Mouse (Mus musculus) embryonic facial prominence, embryonic 12.5 days (tissue): ENCODE measurements at regions not wholly inside any gene's neighbourhood (a gene's known extent, or its start where the extent isn't known, plus 50 kb on each side); places are given as distances from the start of the nearest gene placed in this dataset.
"Not testable (repeated sequence)": the region's sequence is repeated elsewhere in the genome, so short reads cannot be mapped to it uniquely, and the experiment has no call there.

Experiments
- ATAC-seq: fragments of 200-750 bp; cut with Nextera tagmentation; 2 replicates; pipeline ENCODE4 v1.8.0; 2017; ENCODE audit not compliant: insufficient number of reproducible peaks, insufficient read depth, low FRiP score, low TSS enrichment
- H3K27ac ChIP-seq: fragments of 300-500 bp; sonication (generic); 2 replicates; pipeline ENCODE4 v1.5.1; 2016; ENCODE audit warnings: mild to moderate bottlenecking
- H3K27me3 ChIP-seq: fragments of 300-500 bp; sonication (generic); 2 replicates; pipeline ENCODE4 v1.6.1; 2016; ENCODE audit warnings: mild to moderate bottlenecking, moderate library complexity
- H3K36me3 ChIP-seq: fragments of 300-500 bp; sonication (generic); 2 replicates; pipeline ENCODE4 v1.6.1; 2016; ENCODE audit warnings: mild to moderate bottlenecking
- H3K4me1 ChIP-seq: fragments of 300-500 bp; sonication (generic); 2 replicates; pipeline ENCODE4 v1.6.1; 2016
- H3K4me2 ChIP-seq: fragments of 300-500 bp; sonication (generic); replicated peaks from 2 replicates; pipeline ENCODE4 v1.6.1; 2016; ENCODE audit warnings: mild to moderate bottlenecking, moderate library complexity
- H3K4me3 ChIP-seq: fragments of 300-500 bp; sonication (generic); 2 replicates; pipeline ENCODE4 v1.5.1; 2016; ENCODE audit warnings: mild to moderate bottlenecking
- H3K9ac ChIP-seq: fragments of 300-500 bp; sonication (generic); 2 replicates; pipeline ENCODE4 v1.6.1; 2016; ENCODE audit warnings: mild to moderate bottlenecking, moderate library complexity
- H3K9me3 ChIP-seq: fragments of 300-500 bp; sonication (generic); 2 replicates; pipeline ENCODE4 v1.6.1; 2016; ENCODE audit warnings: mild to moderate bottlenecking, moderate library complexity
- WGBS: fragments of 180-500 bp; shearing (Covaris S2); methylation state at CpG from one replicate; pipeline ENCODE4 v1.1.7; 2016; 5-methylcytosine and 5-hydroxymethylcytosine counted together

DNA sequence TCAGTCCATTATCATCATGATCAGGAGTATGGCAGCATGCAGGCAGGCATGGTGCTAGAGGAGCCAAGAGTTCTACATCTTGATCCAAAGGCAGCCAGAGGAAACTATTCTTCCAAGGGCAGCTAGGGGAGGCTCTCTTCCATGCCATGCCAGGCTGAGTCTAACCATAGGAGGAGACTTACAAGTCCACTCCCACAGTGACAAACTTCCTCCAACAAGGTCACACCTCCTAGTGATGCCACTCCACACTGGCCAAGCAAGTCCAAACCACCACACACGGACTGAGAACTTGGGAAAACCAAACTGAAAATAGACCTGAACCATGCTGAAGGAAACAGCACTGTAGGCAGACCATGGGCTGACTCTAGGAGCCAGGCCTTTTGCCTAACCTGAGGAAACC lies 197.4 kb downstream of the Prex1 start:
- 62% methylated on average over 1 of the region's 1 CpGs for WGBS
- no peaks in the 10 kb centered on the region for H3K27me3 ChIP-seq
- no peak overlapping the region for H3K27ac ChIP-seq
- no peak overlapping the region for H3K9ac ChIP-seq
- 0 out of 2 replicates have a peak, but pooled peaks cover 16% of the 10 kb centered on the region for H3K4me1 ChIP-seq
- H3K4me3 ChIP-seq = no peak overlapping the region
- H3K4me2 ChIP-seq = no peak overlapping the region
- no peaks in the 10 kb centered on the region for H3K36me3 ChIP-seq
- H3K9me3 ChIP-seq = no peaks in the 10 kb centered on the region
- no peak for ATAC-seq

DNA sequence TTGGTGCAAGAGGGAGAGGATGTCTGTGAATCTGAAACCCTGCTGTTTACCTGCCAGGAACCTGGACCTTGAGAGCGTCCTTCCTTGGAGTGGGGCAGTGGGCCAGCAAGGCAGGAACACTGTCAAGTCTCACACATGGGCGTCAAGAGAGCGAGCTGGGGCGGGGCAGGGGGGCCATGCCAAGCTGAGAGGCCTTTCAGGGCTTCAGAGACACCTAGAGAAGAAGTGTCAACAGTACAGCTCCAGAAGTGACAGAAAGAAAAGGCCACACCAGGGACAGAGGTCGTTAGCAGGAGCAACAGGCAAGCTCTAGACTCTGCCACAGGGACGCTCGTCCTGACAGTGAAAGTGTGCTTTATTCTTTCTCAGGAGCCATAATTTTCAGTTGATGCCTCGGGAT lies 199.0 kb downstream of the Prex1 start:
- H3K9ac ChIP-seq = no peak overlapping the region
- no peaks in the 10 kb centered on the region for H3K36me3 ChIP-seq
- ATAC-seq = no peak
- no peak overlapping the region for H3K4me3 ChIP-seq
- no peaks in the 10 kb centered on the region for H3K27me3 ChIP-seq
- peaks cover 16% of the 10 kb centered on the region; the same call in 1 of the 2 replicates for H3K4me1 ChIP-seq
- H3K4me2 ChIP-seq = no peak overlapping the region
- no peaks in the 10 kb centered on the region for H3K9me3 ChIP-seq
- 69% methylated on average over 8 of the region's 8 CpGs for WGBS
- no peak overlapping the region for H3K27ac ChIP-seq

- H3K27ac ChIP-seq = no peak overlapping the region
- ATAC-seq = no peak
- H3K9ac ChIP-seq = no peak overlapping the region
- H3K9me3 ChIP-seq = 0 out of 2 replicates have a peak, but pooled peaks cover 5% of the 10 kb centered on the region
- H3K4me2 ChIP-seq = no peak overlapping the region
- no peaks in the 10 kb centered on the region for H3K27me3 ChIP-seq
- 68% methylated on average over 8 of the region's 8 CpGs for WGBS
- H3K4me3 ChIP-seq = no peak overlapping the region
- H3K4me1 ChIP-seq = peaks cover 12% of the 10 kb centered on the region; the same call in 1 of the 2 replicates
- no peaks in the 10 kb centered on the region for H3K36me3 ChIP-seq
Observed at GRCm38 (mm10) chr2:166512488-166512887, 201.1 kb downstream of the Prex1 start.

DNA sequence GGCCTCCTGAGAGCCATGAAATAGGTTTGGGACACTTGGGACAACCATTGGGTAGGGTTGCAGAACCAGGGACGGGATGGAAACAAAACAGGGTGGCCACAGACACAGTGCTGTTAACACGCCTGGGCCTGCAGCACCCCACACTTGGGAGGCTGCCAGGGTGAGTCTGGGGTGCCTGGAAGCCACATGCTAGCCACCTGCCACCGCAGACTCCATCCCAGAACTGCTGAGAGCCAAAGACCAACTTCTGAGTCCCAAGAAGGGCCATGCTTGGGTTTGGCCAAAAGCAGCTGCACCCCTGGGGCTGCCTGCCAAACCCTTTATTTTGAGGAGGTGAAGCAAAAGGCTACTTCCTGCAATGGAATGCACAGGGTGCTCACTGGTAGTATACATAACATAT lies 202.2 kb downstream of the Prex1 start:
- ATAC-seq, H3K27me3 ChIP-seq, H3K9me3 ChIP-seq, H3K9ac ChIP-seq, H3K27ac ChIP-seq, H3K4me2 ChIP-seq, H3K4me3 ChIP-seq, H3K4me1 ChIP-seq, H3K36me3 ChIP-seq: not testable (repeated sequence)
- 77% methylated on average over 3 of the region's 3 CpGs for WGBS

DNA sequence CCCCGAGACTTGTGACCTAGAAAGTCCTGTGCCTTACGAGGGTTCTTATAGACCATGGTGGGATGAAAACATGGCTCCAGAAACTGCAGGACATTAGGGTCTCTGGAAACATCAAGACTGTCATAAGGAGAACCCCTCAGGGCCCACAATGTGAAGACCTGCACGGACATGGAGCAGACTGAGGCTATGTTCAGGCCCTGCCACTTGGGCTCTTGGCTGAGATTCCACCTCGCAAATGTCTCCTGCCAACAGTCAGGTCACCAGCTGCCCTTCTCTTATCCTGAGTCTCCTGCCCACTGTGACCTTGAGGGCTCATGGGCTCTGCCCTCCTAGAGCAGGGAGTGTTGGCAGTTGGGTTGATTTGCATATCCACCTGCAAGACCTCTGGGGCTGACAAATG lies 202.9 kb downstream of the Prex1 start:
- Histone ChIP-seq H3K27me3 (no peaks in the 10 kb centered on the region), H3K27ac (no peak overlapping the region), H3K4me2 (no peak overlapping the region), H3K4me3 (no peak overlapping the region), H3K9me3 (0 out of 2 replicates have a peak, but pooled peaks cover 5% of the 10 kb centered on the region), H3K36me3 (no peaks in the 10 kb centered on the region), H3K9ac (no peak overlapping the region), H3K4me1 (peaks cover 7% of the 10 kb centered on the region)
- 73% methylated on average over 4 of the region's 4 CpGs for WGBS
- ATAC-seq = no peak

DNA sequence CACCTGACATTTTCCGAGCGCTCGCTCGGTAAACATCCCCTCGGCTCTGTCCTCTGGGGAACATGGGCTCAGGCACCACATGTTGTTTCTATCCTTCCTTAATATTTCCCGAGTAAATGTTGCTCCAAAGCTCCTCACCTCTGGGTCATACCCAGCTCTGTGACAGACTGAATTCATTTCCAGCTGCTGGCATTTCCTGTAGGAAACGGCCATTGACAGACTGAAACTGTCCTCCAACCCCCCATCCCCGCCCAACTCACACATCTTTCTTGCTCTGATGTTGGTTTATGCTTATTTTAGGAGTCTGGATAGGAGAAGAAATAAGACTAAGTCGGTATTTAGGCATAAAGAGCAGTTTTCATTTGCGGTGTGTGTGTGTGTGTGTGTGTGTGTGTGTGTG lies 204.0 kb downstream of the Prex1 start:
- Histone ChIP-seq H3K4me2 (0 out of 2 replicates have a peak overlapping the region, but pooled peaks have one; percentile 1), H3K36me3 (no peaks in the 10 kb centered on the region), H3K4me3 (no peak overlapping the region), H3K9ac (no peak overlapping the region), H3K27me3 (no peaks in the 10 kb centered on the region), H3K27ac (peak overlapping the region; percentile 70; the same call in 1 of the 2 replicates), H3K9me3 (0 out of 2 replicates have a peak, but pooled peaks cover 5% of the 10 kb centered on the region), H3K4me1 (peaks cover 14% of the 10 kb centered on the region)
- no peak for ATAC-seq
- 46% methylated on average over 10 of the region's 10 CpGs for WGBS

DNA sequence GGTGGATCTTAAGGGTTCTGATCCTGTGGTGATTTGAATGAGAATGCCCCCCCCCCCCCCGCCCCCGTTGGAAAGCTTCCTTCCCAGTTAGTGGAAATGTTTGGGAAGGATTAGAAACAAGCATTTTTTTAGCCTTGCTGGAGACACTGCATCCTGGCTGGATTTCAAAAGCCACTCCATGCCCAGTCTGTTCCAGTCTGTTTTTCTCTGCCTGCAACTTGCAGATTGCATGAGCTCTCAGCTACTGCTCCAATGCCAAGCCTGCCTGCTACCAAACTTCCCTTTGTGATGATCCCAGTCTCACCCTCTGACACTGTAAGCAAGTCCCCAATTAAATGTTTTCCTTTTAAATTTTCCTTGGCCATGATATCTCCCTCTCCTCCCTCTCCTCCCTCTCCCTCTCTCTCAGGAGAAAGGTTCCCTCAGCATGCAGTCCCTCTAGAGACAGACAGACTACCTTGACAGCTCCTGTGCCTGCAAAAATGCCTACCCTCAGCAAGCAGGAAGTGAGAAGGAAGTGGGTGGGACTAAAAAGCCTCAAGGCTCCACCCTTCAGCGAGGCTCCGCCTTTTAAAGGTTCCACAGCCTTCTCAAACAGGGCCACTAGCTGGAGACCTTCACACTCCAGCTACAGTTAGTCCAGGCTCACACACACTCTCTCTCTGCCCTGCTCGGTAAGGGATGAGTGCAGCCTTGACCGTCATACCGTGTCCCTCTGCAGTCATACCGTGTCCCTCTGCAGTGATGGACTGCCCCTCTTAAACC lies 204.8 kb downstream of the Prex1 start:
- Histone ChIP-seq H3K27ac (peak overlapping the region; percentile 70; the same call in 1 of the 2 replicates), H3K27me3 (no peaks in the 10 kb centered on the region), H3K36me3 (no peaks in the 10 kb centered on the region), H3K4me3 (no peak overlapping the region), H3K4me2 (no peak overlapping the region), H3K9me3 (0 out of 2 replicates have a peak, but pooled peaks cover 5% of the 10 kb centered on the region), H3K9ac (no peak overlapping the region), H3K4me1 (peaks cover 21% of the 10 kb centered on the region)
- WGBS = 78% methylated on average over 8 of the region's 8 CpGs
- 0 out of 2 replicates have a peak, but pooled peaks have one; percentile 12 for ATAC-seq

GRCm38 (mm10) chr2:166505309-166505708 lies 208.3 kb downstream of the Prex1 start:
- H3K4me3 ChIP-seq = no peak overlapping the region
- peak overlapping the region; percentile 86 for H3K27ac ChIP-seq
- H3K36me3 ChIP-seq = no peaks in the 10 kb centered on the region
- 0 out of 2 replicates have a peak overlapping the region, but pooled peaks have one; percentile 33 for H3K9ac ChIP-seq
- 17% methylated on average over 9 of the region's 9 CpGs for WGBS
- H3K4me1 ChIP-seq = peaks cover 29% of the 10 kb centered on the region
- no peak overlapping the region for H3K4me2 ChIP-seq
- ATAC-seq = peak; percentile 49; the same call in 1 of the 2 replicates
- H3K27me3 ChIP-seq = no peaks in the 10 kb centered on the region
- H3K9me3 ChIP-seq = 0 out of 2 replicates have a peak, but pooled peaks cover 5% of the 10 kb centered on the region

DNA sequence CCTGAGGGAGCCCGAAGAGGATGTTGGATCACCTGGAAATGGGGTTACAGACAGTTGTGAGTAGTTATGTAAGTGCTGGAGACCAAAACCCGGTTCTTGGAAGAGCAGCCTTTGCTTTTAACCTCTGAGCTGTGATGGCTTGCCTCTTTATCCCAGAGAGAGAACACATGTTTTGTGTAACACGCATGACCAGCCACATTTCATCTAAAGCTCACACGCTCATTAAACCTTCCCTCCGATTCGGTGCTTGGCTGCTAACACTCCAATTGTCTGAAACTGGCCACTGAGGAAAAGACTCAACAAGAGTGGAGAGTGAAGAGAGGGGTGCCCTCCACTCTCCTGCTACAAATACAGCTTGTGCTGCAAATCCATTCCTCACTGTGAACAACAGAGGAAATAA lies 210.0 kb downstream of the Prex1 start:
- Histone ChIP-seq H3K27ac (peak overlapping the region; percentile 86), H3K27me3 (no peaks in the 10 kb centered on the region)
- 51% methylated on average over 6 of the region's 6 CpGs for WGBS

GRCm38 (mm10) chr2:166492895-166493294 lies 220.7 kb downstream of the Prex1 start:
- Histone ChIP-seq H3K27me3 (no peaks in the 10 kb centered on the region), H3K36me3 (no peaks in the 10 kb centered on the region), H3K9ac (no peak overlapping the region), H3K4me3 (no peak overlapping the region), H3K4me2 (no peak overlapping the region), H3K27ac (no peak overlapping the region), H3K4me1 (peaks cover 37% of the 10 kb centered on the region), H3K9me3 (no peaks in the 10 kb centered on the region)
- ATAC-seq = no peak
- 82% methylated on average over 12 of the region's 12 CpGs for WGBS

More for the DNA sequence above, 210.0 kb downstream of the Prex1 start:
- H3K4me1 ChIP-seq = peaks cover 29% of the 10 kb centered on the region
- H3K9ac ChIP-seq = peak overlapping the region; percentile 34; the same call in 1 of the 2 replicates
- ATAC-seq = no peak
- no peak overlapping the region for H3K4me3 ChIP-seq
- no peak overlapping the region for H3K4me2 ChIP-seq
- H3K36me3 ChIP-seq = no peaks in the 10 kb centered on the region
- H3K9me3 ChIP-seq = no peaks in the 10 kb centered on the region

GRCm38 (mm10) chr2:166492421-166492820 lies 221.2 kb downstream of the Prex1 start:
- 64% methylated on average over 12 of the region's 12 CpGs for WGBS

GRCm38 (mm10) chr2:166491861-166492260 lies 221.8 kb downstream of the Prex1 start:
- 64% methylated on average over 6 of the region's 6 CpGs for WGBS
- ATAC-seq = no peak
- Histone ChIP-seq H3K4me1 (peaks cover 44% of the 10 kb centered on the region), H3K9ac (no peak overlapping the region), H3K27me3 (no peaks in the 10 kb centered on the region), H3K9me3 (no peaks in the 10 kb centered on the region), H3K4me3 (no peak overlapping the region), H3K36me3 (no peaks in the 10 kb centered on the region), H3K4me2 (no peak overlapping the region), H3K27ac (no peak overlapping the region)

More at GRCm38 (mm10) chr2:166492421-166492820, 221.2 kb downstream of the Prex1 start:
- Histone ChIP-seq H3K27me3 (no peaks in the 10 kb centered on the region), H3K4me1 (peaks cover 42% of the 10 kb centered on the region), H3K9me3 (no peaks in the 10 kb centered on the region), H3K27ac (no peak overlapping the region), H3K4me2 (no peak overlapping the region), H3K9ac (no peak overlapping the region), H3K36me3 (no peaks in the 10 kb centered on the region), H3K4me3 (no peak overlapping the region)
- ATAC-seq = no peak
